Mouse (Mus musculus) retina, postnatal 7 days (tissue): Measurements from ENCODE around the gene Tmem234.

Experiments used
- DNase-seq: peaks from one replicate; pipeline ENCODE4 v3.0.0-alpha.2; 2012; ENCODE audit warnings: low read depth, low spot score

Tmem234 gene

GRCm38 (mm10) chr4:129622120-129622802 is 21.8 kb downstream of the Tmem234 start:
- no peak for DNase-seq

- no peak for DNase-seq
These were observed 22.5 kb downstream of the Tmem234 start for GRCm38 (mm10) chr4:129622803-129623535.

- DNase-seq = no peak
These were observed 23.2 kb downstream of the Tmem234 start, which contains the start of gene Ccdc28b for GRCm38 (mm10) chr4:129623681-129624091. Ccdc28b (minus strand) TSS chr4:129623947.

DNA sequence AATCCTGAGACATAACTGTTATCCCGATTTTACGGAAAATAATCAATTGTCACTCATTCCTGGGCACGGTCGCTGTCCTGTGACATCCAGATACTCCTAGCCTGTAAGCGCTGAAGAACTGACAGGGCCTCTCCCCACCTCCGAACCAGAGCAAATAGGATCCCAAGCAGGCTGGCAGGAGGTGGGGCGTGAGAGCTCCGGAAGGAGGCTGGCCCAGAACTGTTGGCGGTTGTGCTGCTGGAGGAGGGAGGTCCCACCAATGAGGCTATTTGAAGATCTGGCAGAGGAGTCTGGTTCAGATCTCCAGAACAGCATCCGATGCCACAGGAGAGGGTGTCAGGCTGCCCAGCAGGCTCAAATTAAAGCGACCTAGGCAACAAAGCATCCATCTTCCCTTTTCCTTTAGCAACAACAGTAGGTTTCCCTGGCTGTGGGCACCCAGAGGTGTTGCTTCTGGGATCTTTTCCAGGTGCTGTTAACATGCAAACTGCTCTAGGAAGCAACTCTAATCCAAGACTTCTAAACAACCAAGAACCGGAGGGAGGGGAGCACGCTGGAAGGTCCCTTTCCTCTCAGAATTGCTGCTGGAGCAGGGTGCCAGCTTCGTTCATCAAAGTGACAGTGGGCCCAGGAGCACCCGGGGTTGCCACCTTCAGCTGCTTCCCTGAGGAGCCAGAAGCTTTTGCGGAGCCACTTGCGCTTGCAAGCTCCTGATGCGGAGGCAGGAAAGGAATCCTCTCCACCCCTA is 24.0 kb downstream of the Tmem234 start:
- peak; percentile 65 for DNase-seq

GRCm38 (mm10) chr4:129625029-129625370 is 24.5 kb downstream of the Tmem234 start:
- DNase-seq = no peak

DNA sequence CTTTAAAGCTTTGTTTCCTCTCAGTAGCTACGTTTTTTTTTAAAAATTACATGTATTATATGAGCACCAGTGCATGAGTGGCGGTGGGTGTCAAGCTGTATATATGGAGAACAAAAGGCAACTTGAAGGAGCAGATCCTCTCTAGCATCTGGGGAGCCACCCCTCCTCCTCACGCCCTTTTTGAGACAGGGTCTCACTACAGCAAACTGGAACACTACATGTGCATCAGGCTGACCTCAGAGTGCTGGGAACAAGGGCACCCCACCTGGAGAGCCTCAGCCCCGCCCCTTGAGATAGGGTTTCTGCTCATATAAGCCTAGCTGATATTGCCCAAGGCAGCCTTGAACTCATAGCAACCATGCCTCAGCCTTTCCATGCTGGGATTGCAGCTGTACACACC is 25.0 kb downstream of the Tmem234 start:
- DNase-seq = no peak

DNA sequence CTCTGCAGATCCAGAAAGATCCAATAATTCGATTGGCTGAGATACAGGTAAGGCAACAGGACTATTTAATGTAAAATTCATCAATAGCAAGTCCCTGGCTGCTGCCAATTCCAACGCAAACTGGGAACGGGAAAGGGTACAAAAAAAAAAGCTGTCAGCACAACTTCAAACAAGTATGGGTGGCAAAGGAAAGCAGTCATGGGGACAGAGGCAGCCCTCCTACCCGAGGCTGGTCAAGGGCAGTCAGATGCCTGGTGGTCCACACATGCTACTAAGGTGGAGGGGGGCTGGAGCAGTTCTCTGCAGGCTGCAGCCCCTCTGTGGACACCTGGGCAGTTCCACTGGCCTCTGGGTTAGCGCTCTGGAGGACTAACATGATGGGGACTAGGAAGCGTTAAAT is 25.6 kb downstream of the Tmem234 start:
- DNase-seq = no peak

- no peak for DNase-seq
These were observed 30.5 kb downstream of the Tmem234 start for GRCm38 (mm10) chr4:129630944-129631343.

GRCm38 (mm10) chr4:129631867-129632266 is 31.4 kb downstream of the Tmem234 start:
- no peak for DNase-seq

DNA sequence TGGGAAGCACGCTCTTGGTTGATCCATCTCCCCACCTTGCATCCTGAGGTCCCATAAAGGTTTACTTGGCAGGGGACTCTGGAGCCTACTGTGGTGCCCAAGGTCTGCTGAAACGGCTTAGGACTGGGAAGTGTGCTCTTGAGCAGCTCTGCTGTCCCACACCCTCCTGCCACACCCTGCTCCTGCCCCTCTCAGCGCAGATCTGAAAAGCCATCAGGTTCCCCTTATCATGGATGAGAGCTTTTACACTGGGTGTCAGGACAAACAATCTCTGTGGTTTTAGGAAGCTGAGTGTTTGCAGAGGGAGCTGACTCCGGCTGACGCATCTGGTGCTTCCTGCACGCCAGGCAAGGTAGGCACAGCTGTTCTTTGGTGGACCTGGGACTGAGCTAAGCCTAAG is 33.4 kb downstream of the Tmem234 start:
- no peak for DNase-seq

DNA sequence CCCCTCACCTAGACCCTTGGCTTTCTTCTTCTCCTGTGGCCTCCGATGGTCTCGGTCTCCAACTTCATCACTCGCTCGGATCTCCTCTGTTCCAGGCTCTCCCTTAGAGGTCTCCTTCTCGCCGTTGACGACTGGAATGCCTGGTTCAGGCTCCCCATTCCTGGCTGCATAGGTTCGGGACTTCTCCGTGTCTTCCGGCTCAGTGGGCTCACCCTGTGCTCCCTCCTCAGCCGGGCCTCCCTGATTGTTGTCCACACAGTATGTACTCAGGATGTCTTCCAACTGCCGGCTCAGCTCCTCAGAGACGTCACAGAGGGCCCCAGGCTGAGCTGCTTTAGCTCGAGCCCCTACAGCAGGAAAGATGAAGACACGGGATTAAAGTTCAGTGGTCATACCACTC is 38.8 kb downstream of the Tmem234 start:
- no peak for DNase-seq

GRCm38 (mm10) chr4:129640101-129640637 is 39.7 kb downstream of the Tmem234 start:
- DNase-seq = no peak

DNA sequence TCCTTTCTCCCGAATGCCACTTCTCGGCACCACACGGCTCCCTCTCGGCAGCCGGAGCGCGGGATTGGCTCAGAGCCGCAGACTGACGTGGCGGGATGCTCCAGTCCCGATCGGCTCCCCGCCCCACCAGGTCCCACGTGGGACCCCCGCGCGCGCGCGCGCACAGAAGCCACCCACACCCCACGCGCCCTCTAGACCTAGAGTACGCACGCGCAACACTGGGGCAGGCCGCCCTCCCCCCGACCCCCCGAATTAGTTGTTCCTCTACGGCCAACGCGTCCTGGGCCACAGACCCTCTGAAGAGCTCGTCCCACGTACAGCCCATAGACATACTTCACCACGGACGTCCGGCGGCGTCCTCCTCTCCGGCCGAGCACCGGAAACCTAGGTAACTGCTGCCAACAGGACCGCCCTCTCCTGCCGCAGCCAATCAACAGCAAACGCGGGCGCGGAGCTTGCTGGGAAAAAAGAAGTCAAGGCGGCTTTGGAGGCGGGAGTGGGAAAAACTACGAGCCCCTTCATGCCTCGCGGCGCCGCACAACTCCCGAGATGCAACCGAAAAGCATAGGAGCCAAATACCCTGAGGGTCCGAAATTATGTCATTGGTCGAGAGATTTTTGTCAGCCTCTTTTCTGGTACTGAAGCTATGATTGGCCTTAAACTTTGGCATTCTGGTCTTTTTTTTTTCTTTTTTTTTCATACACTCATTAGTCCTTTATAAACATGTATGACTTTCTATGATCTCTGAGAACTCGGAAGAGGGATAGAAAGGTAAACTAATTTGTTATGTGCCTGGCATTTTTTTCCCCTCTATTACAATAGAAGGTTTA is 40.4 kb downstream of the Tmem234 start, which contains the start of gene Txlna:
Gene Txlna, minus strand, starts transcription at position 428 of the 830 bp plus-strand sequence.
- peak; percentile 93 for DNase-seq

GRCm38 (mm10) chr4:129641756-129642155 is 41.3 kb downstream of the Tmem234 start:
- DNase-seq = no peak

DNA sequence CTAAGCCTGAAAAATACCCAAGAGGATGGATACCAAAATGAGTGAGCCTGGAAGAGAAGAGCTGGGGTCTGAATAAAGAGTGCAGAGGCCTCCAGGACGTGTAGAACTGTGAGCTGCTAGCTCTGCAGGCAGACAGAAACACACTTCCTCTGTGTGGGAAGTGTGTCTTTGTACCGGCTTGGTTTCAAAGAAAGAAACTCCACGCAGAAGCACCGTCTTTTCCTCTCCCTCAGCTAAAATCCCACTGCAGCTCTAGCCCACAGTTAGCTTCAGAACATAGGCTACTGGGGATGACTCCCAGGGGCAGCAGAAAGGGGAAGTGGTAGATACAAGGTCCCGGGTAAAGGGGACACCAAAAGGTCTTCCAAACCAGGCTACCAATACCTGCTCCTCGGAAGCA is 44.7 kb downstream of the Tmem234 start:
- no peak for DNase-seq

DNA sequence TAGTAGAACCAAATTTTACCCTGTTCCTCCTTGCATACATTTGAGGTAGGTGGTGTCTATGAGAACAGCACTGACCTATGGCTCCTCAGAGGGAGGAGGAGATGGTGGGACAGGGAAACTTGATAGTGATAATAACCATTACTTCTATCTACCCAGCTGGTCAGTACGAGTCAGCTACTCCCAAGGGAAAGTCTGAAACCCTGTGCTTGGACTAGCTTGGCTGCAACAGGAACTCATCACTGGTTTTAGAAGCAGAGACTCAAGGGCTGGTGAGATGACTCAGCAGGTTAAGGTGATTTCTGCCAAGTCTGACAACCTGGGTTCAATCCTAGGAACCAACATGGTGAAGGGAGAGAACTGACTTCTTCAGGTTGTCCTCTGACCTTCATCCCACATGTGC is 48.2 kb downstream of the Tmem234 start:
- DNase-seq = no peak

- DNase-seq = no peak
These were observed 49.9 kb downstream of the Tmem234 start for GRCm38 (mm10) chr4:129650359-129650758.

DNA sequence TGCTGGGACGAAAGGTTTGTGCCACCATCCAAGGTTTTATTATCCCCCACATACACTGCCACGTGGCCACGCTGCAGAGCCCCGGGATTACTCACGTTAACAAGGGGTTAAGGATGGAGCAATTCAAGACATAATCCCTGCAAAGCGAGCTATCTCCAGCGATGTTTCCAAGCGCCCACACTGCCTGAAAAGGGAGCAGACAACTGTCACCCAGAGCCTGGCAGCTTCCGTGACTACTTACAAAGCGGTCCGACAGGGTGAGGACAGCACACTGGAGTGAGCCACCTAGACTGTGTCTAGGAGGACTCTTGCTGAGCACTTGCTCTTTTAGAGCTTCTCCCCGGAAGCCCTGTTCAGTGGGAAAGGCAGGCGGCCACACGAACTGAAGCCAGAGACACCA is 54.3 kb downstream of the Tmem234 start:
- DNase-seq = no peak

- DNase-seq = no peak
These were observed 61.1 kb downstream of the Tmem234 start for GRCm38 (mm10) chr4:129661584-129661983.

DNA sequence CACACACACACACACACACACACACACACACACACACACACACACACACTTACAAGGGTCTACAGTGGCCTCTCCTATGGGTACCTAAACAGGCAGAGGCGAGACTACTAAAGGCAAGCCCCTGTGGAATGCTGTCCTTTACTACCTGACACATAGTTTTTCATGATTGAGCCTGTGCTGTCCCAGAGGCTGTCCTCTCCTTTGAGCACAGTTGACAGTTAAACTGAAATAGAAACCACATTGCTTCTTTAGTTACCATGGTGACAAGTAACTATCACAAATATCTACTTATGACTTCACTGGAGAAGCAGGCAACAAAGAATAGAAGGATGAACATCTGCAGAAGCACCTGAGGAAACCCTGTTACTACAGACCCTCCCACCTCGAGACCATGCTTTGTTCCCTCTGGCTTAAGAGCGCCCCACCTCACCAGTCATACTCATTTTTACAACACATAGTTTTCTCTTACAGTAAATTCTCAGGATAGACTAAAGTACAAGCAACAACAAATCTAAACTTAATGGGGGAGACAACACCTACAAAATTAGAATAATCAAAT is 61.9 kb downstream of the Tmem234 start:
- DNase-seq = no peak

- DNase-seq = peak; percentile 30
These were observed 71.1 kb downstream of the Tmem234 start for GRCm38 (mm10) chr4:129671491-129672082.
